Mouse (Mus musculus) urinary bladder, postnatal 36 days (tissue): ENCODE measurements around the gene Emc8.
A peak's percentile ranks its signal among the peaks of the same experiment; 100 is the strongest.

Experiments
- DNase-seq, 2 experiments: peaks; one replicate each; pipeline ENCODE4 v3.0.0; 2022; ENCODE audit warnings: low spot score in 2 of 2, mixed read lengths in 1 of 2

Emc8 gene

GRCm38 (mm10) chr8:120642031-120642662 lies 26.2 kb downstream of the Emc8 start:
- no peak for DNase-seq

- DNase-seq = no peak
Measured at GRCm38 (mm10) chr8:120641245-120641644, 27.1 kb downstream of the Emc8 start.

GRCm38 (mm10) chr8:120634329-120634839 lies 34.0 kb downstream of the Emc8 start:
- DNase-seq = peak; percentile 34 to 72

GRCm38 (mm10) chr8:120633665-120634271 lies 34.6 kb downstream of the Emc8 start:
- DNase-seq = no peak

- no peak for DNase-seq
Measured at GRCm38 (mm10) chr8:120632969-120633664, 35.3 kb downstream of the Emc8 start.

GRCm38 (mm10) chr8:120631441-120632375 lies 36.7 kb downstream of the Emc8 start:
- no peak for DNase-seq

GRCm38 (mm10) chr8:120630848-120631247 lies 37.5 kb downstream of the Emc8 start:
- DNase-seq = no peak

- no peak for DNase-seq
Measured at GRCm38 (mm10) chr8:120630031-120630430, 38.3 kb downstream of the Emc8 start.

- no peak for DNase-seq
Measured at GRCm38 (mm10) chr8:120627298-120627697, 41.1 kb downstream of the Emc8 start.

- no peak for DNase-seq
Measured at GRCm38 (mm10) chr8:120626461-120626860, 41.9 kb downstream of the Emc8 start.

- no peak for DNase-seq
Measured at GRCm38 (mm10) chr8:120623608-120624007, 44.8 kb downstream of the Emc8 start.

GRCm38 (mm10) chr8:120622161-120622560 lies 46.2 kb downstream of the Emc8 start:
- no peak for DNase-seq

- DNase-seq = no peak
Measured at GRCm38 (mm10) chr8:120620441-120620840, 47.9 kb downstream of the Emc8 start.

- DNase-seq = peak in 1 of 2 experiments; percentile 57
Measured at GRCm38 (mm10) chr8:120619235-120620180, 48.9 kb downstream of the Emc8 start.

- peak; percentile 53 to 67 for DNase-seq
Measured at GRCm38 (mm10) chr8:120618110-120618509, 50.3 kb downstream of the Emc8 start.

- DNase-seq = no peak
Measured at GRCm38 (mm10) chr8:120616663-120617626, 51.4 kb downstream of the Emc8 start.

- DNase-seq = no peak
Measured at GRCm38 (mm10) chr8:120614491-120614890, 53.9 kb downstream of the Emc8 start.

GRCm38 (mm10) chr8:120610824-120611223 lies 57.5 kb downstream of the Emc8 start:
- DNase-seq = no peak

GRCm38 (mm10) chr8:120607885-120608284 lies 60.5 kb downstream of the Emc8 start:
- peak; percentile 62 to 71 for DNase-seq
